Mouse (Mus musculus) ES-E14 (cell line): ENCODE measurements at regions not wholly inside any gene's neighbourhood (a gene's known extent, or its start where the extent isn't known, plus 50 kb on each side); places are given as distances from the start of the nearest gene placed in this dataset.

Experiments used
- DNase-seq: peaks from one replicate; pipeline ENCODE4 v3.0.0-alpha.2; 2013; ENCODE audit warnings: low read depth, low spot score
- H3K27ac ChIP-seq: 2 replicates; pipeline ENCODE4 v1.5.1; 2012; ENCODE audit warnings: low read depth, mild to moderate bottlenecking, low read length, moderate library complexity, mixed read lengths; ENCODE audit not compliant: poor library complexity, insufficient read depth, severe bottlenecking
- H3K36me3 ChIP-seq: 2 replicates; pipeline ENCODE4 v1.6.1; 2012; ENCODE audit warnings: mild to moderate bottlenecking, low read length, moderate library complexity, mixed read lengths; ENCODE audit not compliant: control insufficient read depth, poor library complexity, insufficient read depth, severe bottlenecking
- H3K4me1 ChIP-seq, 2 experiments: fragments of 150-350 bp in 1 of 2; sonication (generic) in 1 of 2; 2 replicates each; pipeline ENCODE4 v1.6.1; 2012; ENCODE audit warnings: low read length in 2 of 2, mild to moderate bottlenecking in 1 of 2, mixed read lengths in 1 of 2; ENCODE audit not compliant: control insufficient read depth in 2 of 2, insufficient read depth in 2 of 2, poor library complexity in 1 of 2
- H3K4me3 ChIP-seq, 2 experiments: fragments of 150-350 bp in 1 of 2; sonication (generic) in 1 of 2; 2 replicates each; pipeline ENCODE4 v1.5.1; 2012; ENCODE audit warnings: low read length in 2 of 2, low read depth in 1 of 2, mild to moderate bottlenecking in 1 of 2, mixed read lengths in 1 of 2; ENCODE audit not compliant: insufficient read depth in 1 of 2, poor library complexity in 1 of 2, severe bottlenecking in 1 of 2
- H3K9ac ChIP-seq: 2 replicates; pipeline ENCODE4 v1.6.1; 2012; ENCODE audit warnings: low read depth, mild to moderate bottlenecking, low read length, mixed read lengths; ENCODE audit not compliant: poor library complexity, insufficient read depth, severe bottlenecking
- H3K9me3 ChIP-seq: fragments of 150-350 bp; sonication (generic); 2 replicates; pipeline ENCODE4 v1.6.1; 2012; ENCODE audit warnings: low read depth, mild to moderate bottlenecking, low read length; ENCODE audit not compliant: control insufficient read depth, insufficient read depth
- CHD2 ChIP-seq: IDR thresholded peaks from 2 replicates; pipeline ENCODE4 v1.6.1; 2014; ENCODE audit warnings: mild to moderate bottlenecking, low read depth, low read length, inconsistent platforms
- HCFC1 ChIP-seq: IDR thresholded peaks from 2 replicates; pipeline ENCODE4 v1.6.1; 2012; ENCODE audit warnings: low read length, inconsistent platforms, borderline replicate concordance; ENCODE audit not compliant: insufficient read depth
- MAFK ChIP-seq: IDR thresholded peaks from 2 replicates; pipeline ENCODE4 v1.6.1; 2014; ENCODE audit warnings: mild to moderate bottlenecking, low read depth, low read length, inconsistent platforms; ENCODE audit not compliant: insufficient read depth
- ZC3H11A ChIP-seq: IDR thresholded peaks from 2 replicates; pipeline ENCODE4 v1.6.1; 2012; ENCODE audit warnings: low read depth, mild to moderate bottlenecking, inconsistent platforms, low read length, borderline replicate concordance
- ZNF384 ChIP-seq: IDR thresholded peaks from 2 replicates; pipeline ENCODE4 v1.6.1; 2012; ENCODE audit warnings: low read depth, low read length, inconsistent platforms
- in situ Hi-C, 2 experiments: fragments of 600-800 bp; cut with MboI; formaldehyde crosslinking; loops; one replicate each; pipeline ENCODE4 v1.15.1; 2025; ENCODE audit warnings: low sequenced_read_pairs in 2 of 2, inconsistent platforms in 1 of 2; ENCODE audit not compliant: unreplicated experiment in 2 of 2

DNA sequence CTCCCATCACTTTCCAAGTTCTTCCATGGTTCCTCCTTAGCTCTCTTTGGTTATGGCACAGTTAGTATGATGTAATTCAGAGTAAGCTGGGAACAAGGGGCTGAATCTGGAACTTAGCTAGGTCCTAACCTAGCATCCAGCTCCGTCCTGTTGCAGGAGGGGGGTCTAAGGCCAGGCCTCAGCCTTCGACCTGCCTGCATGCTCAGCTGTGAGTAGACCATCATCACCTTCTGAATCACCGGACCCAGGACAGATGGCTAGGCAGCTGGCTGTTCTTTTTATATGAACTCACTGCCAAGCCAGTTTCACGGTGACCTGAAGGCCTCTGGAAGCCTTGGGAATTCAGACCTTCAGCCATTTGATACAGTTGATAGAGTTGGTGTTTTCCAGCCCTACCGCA is 152.9 kb upstream of the Tnfaip3 start:
- no peaks in the 10 kb centered on the region for H3K9me3 ChIP-seq

DNA sequence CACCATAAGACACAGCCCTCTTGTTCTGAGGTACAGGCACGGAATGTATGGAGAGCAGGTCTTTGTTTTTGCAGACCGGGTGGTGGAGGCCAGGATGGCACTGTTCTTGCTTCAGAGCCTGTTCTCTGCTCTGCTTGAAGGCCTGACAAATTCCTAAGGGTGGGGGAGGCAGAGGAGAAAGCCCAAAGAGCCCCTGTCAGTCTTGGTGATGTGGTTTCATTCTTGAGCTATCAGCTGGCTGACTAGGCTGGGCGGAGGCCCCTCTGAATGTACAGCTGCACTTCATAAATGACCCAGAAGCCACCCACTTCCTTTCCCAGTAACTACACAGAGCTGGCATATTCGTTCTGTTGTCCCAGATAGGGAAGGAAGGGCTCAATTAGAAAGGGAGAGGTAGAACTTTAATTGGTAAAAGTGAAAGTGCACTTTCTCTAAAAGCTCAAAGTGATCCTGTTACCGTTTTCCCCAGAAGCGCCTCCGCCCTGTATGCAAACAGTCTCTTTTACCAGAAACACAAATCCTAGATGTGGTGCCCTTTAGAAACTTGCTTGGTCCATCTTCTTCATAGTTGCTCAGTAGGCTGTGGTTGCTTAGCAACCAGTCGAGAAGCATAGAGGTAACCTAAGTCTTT is 152.3 kb upstream of the Tnfaip3 start:
- Histone ChIP-seq H3K36me3 (no peaks in the 10 kb centered on the region), H3K4me1 (peaks cover 0 to 7% of the 10 kb centered on the region in 2 experiments; a peak in 1 of 4 replicates), H3K27ac (no peak overlapping the region), H3K9me3 (no peaks in the 10 kb centered on the region), H3K4me3 (no peak overlapping the region), H3K9ac (no peak overlapping the region)
- in situ Hi-C loops: no loop called here
- no peak for DNase-seq
- TF ChIP-seq HCFC1 (no peak), CHD2 (no peak), MAFK (no peak), ZNF384 (no peak), ZC3H11A (no peak)

More for the DNA sequence above, 152.9 kb upstream of the Tnfaip3 start:
- TF ChIP-seq CHD2: no peak
- no peak for TF ChIP-seq ZNF384
- no peak for TF ChIP-seq HCFC1
- TF ChIP-seq MAFK: no peak
- no peak for TF ChIP-seq ZC3H11A
- H3K4me3 ChIP-seq: no peak overlapping the region
- H3K36me3 ChIP-seq: no peaks in the 10 kb centered on the region
- H3K9ac ChIP-seq: no peak overlapping the region
- H3K27ac ChIP-seq: no peak overlapping the region
- in situ Hi-C loops: no loop called here
- DNase-seq: no peak
- H3K4me1 ChIP-seq: peaks cover 0 to 7% of the 10 kb centered on the region in 2 experiments; a peak in 1 of 4 replicates

DNA sequence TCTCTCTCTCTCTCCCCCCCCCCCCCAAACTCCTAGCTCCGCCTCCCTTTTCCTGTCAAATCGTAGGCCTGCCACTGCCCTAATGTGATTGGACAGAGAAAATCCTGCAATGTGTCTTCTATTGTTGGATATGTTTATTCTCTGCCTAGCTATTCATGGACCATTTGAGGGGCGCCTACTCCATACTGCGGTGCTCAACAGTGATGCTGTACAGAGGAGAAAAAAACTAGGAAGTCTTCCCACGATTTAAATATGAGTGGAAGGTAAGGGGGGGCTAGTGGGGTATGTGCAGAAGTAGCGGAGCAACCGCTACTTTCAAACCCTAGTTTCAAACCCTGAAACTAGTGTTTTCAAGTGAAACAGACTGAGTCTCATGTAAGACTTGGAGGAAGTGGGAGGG is 151.6 kb upstream of the Tnfaip3 start:
- Histone ChIP-seq H3K4me3 (no peak overlapping the region), H3K27ac (no peak overlapping the region), H3K4me1 (peaks cover 0 to 7% of the 10 kb centered on the region in 2 experiments; a peak in 1 of 4 replicates), H3K36me3 (no peaks in the 10 kb centered on the region), H3K9me3 (no peaks in the 10 kb centered on the region), H3K9ac (no peak overlapping the region)
- in situ Hi-C loops: no loop called here
- DNase-seq: no peak
- TF ChIP-seq CHD2 (no peak), ZNF384 (no peak), HCFC1 (no peak), ZC3H11A (no peak), MAFK (no peak)

DNA sequence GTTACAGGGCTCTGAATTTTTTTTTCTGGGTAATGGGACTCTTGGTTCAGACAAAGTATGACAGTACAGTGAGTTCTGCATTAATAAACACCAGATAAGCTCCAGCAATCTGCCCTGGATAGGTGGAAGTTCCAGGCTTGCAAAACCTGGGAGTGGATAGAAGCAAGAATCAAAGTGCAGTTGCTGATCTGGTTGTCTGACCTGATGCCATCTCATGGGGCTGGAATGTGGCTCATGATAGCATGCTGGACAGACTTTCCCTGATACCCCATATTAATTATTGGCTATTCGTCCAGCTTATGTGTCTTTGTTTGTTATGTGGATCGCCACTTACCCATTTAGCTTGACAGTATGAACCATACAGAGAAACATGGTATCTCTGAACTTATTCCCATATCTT is 146.6 kb upstream of the Tnfaip3 start:
- in situ Hi-C loops: no loop called here
- TF ChIP-seq ZC3H11A: no peak
- no peak for TF ChIP-seq HCFC1
- TF ChIP-seq ZNF384: no peak
- no peak for TF ChIP-seq MAFK
- TF ChIP-seq CHD2: no peak

DNA sequence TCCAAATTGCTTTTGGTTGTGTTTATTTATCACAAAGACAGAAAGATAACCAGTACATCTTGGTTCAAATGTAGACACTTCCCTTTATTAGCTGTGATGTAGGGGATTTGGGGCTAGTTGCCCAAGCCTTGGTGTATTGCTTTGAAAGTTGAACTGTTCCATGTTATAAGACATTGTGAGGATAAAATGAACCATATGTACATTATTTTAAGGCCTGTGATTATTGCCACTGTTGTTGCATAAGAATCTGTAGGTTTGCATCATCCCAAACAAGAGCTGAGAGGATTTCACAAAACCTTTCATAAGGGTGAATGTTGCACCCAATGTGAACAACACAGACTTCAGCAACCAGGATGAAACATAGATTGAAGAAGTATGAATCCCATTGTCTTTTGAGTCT is 145.7 kb upstream of the Tnfaip3 start:
- no peak overlapping the region for H3K27ac ChIP-seq
- no peaks in the 10 kb centered on the region for H3K9me3 ChIP-seq
- H3K9ac ChIP-seq: no peak overlapping the region
- H3K4me3 ChIP-seq: no peak overlapping the region
- TF ChIP-seq CHD2 (no peak), ZC3H11A (no peak), MAFK (no peak)
- H3K4me1 ChIP-seq: no peaks in the 10 kb centered on the region; a peak in 1 of 4 replicates
- in situ Hi-C loops: no loop called here
- H3K36me3 ChIP-seq: no peaks in the 10 kb centered on the region
- DNase-seq: no peak

More for the DNA sequence above, 146.6 kb upstream of the Tnfaip3 start:
- no peak for DNase-seq
- H3K36me3 ChIP-seq: no peaks in the 10 kb centered on the region
- H3K4me1 ChIP-seq: no peaks in the 10 kb centered on the region; a peak in 1 of 4 replicates
- no peak overlapping the region for H3K27ac ChIP-seq
- H3K9me3 ChIP-seq: no peaks in the 10 kb centered on the region
- no peak overlapping the region for H3K4me3 ChIP-seq
- H3K9ac ChIP-seq: no peak overlapping the region
